ENCODE assay signal across 22 mouse cellular contexts in genomic region chr10:120163490-120163889, GRCm38 (mm10). TPM values are rescaled to one million over a fixed set of nuclear protein-coding genes. Genes with fewer than 3 reads are reported as not detected.
A peak's percentile ranks its signal among the peaks of the same experiment; 100 is the strongest.
DNase-seq lines count a peak whose midpoint lies in the region; ATAC-seq and TF ChIP-seq lines count a peak whose summit lies in the region.
"Had no signal": no experiment of that assay in that cellular context is flagged by ENCODE, and none has a peak within 500 bp of the region (broad histone marks: within the 10 kb centered on the region; RNA-seq: fewer than 3 reads in every experiment).

No protein-coding gene starts in this region.

- in situ Hi-C loops in ES-E14 (cut with MboI; ENCODE audit: low sequenced_read_pairs in 2 of 2, unreplicated experiment in 2 of 2), result no loop called here

- H3K79me2 ChIP-seq in liver, adult 2 months (ENCODE audit: control insufficient read depth, insufficient read depth, low read length), result no peaks in the 10 kb centered on the region

- H3K27me3 ChIP-seq in liver, adult 2 months (ENCODE audit: control insufficient read depth, insufficient read depth, low read length), result no peaks in the 10 kb centered on the region
- H3K27me3 ChIP-seq: forebrain, embryonic 12.5 days; hindbrain, embryonic 13.5 days; limb, embryonic 12.5 days; liver, embryonic 15.5 days; midbrain, embryonic 13.5 days had no signal

- H3K27ac ChIP-seq in liver, adult 2 months (replicated peaks; ENCODE audit: insufficient read depth, low read depth, low read length), result no peak overlapping the region
- peak overlapping the region; percentile 27; the same call in 1 of the 2 replicates for H3K27ac ChIP-seq in ES-E14 (ENCODE audit: insufficient read depth, low read depth, low read length, poor library complexity, severe bottlenecking)
- H3K27ac ChIP-seq: forebrain, embryonic 12.5 days; heart, adult 2 months; hindbrain, embryonic 13.5 days; limb, embryonic 12.5 days; liver, embryonic 15.5 days; midbrain, embryonic 13.5 days had no signal

- no peaks in the 10 kb centered on the region for H3K4me1 ChIP-seq in liver, adult 2 months (ENCODE audit: control insufficient read depth, insufficient read depth, low read length)
- H3K4me1 ChIP-seq in ES-E14 (ENCODE audit: control insufficient read depth in 2 of 2, insufficient read depth in 2 of 2, low read length in 2 of 2, poor library complexity in 1 of 2), result peaks cover 1 to 18% of the 10 kb centered on the region in 2 experiments; a peak in 3 of 4 replicates
- H3K4me1 ChIP-seq: hindbrain, embryonic 13.5 days; midbrain, embryonic 13.5 days had no signal

- no peaks in the 10 kb centered on the region for H3K9me3 ChIP-seq in ES-E14 (ENCODE audit: control insufficient read depth, insufficient read depth, low read depth, low read length)
- H3K9me3 ChIP-seq: forebrain, embryonic 12.5 days; G1E; hindbrain, embryonic 13.5 days; limb, embryonic 12.5 days; liver, embryonic 15.5 days; midbrain, embryonic 13.5 days had no signal

- WGBS in liver, adult 2 months, result 93% methylated on average over 7 of the region's 7 CpGs

- no peak overlapping the region for H3K9ac ChIP-seq in liver, adult 2 months (ENCODE audit: low read depth, low read length)
- H3K9ac ChIP-seq in ES-E14 (ENCODE audit: insufficient read depth, low read depth, low read length, poor library complexity, severe bottlenecking), result peak overlapping the region; percentile 5; the same call in 1 of the 2 replicates
- H3K9ac ChIP-seq: forebrain, embryonic 12.5 days; hindbrain, embryonic 13.5 days; limb, embryonic 12.5 days; liver, embryonic 15.5 days; midbrain, embryonic 13.5 days had no signal

- no peak overlapping the region for H3K4me3 ChIP-seq in liver, adult 2 months (ENCODE audit: insufficient read depth, low read depth, low read length)
- H3K4me3 ChIP-seq in ES-E14 (ENCODE audit: insufficient read depth in 1 of 2, low read depth in 1 of 2, low read length in 2 of 2, poor library complexity in 1 of 2, severe bottlenecking in 1 of 2), result no peak overlapping the region
- H3K4me3 ChIP-seq: forebrain, embryonic 12.5 days; heart, adult 2 months; hindbrain, embryonic 13.5 days; limb, embryonic 12.5 days; liver, embryonic 15.5 days; midbrain, embryonic 13.5 days; myocyte had no signal

- no peaks in the 10 kb centered on the region for H3K36me3 ChIP-seq in liver, adult 2 months (ENCODE audit: control insufficient read depth, insufficient read depth, low read length)
- H3K36me3 ChIP-seq in ES-E14 (ENCODE audit: control insufficient read depth, insufficient read depth, low read length, poor library complexity, severe bottlenecking), result no peaks in the 10 kb centered on the region
- H3K36me3 ChIP-seq: forebrain, embryonic 12.5 days; hindbrain, embryonic 13.5 days; limb, embryonic 12.5 days; liver, embryonic 15.5 days; midbrain, embryonic 13.5 days had no signal

- TF ChIP-seq POLR2A in liver, adult 2 months (IDR thresholded peaks at IDR 0.05; ENCODE audit: extremely low read depth, insufficient read depth, low read length), result no peak

- peak; percentile 38 for DNase-seq in liver, adult 2 months (ENCODE audit: extremely low read depth, low read depth, low spot score)
- DNase-seq in liver, result no peak
- DNase-seq in ES-E14 (ENCODE audit: low read depth, low spot score), result no peak
- no peak for DNase-seq in c-Kit-positive CD71-positive TER-119-positive erythroid progenitor cells, embryonic 14.5 days (ENCODE audit: low spot score)
- no peak for DNase-seq in frontal cortex, postnatal 25 days (ENCODE audit: low spot score in 2 of 2)
- DNase-seq: adrenal gland, postnatal 36 days; cerebellum, adult 9-10 months; gastrocnemius, postnatal 10 days; heart, adult 2 months; heart, postnatal 10 days; lung, postnatal 14 days; right cerebral cortex, postnatal 14 days; thymus, adult 2 months had no signal

- ATAC-seq in granulocyte monocyte progenitor cell, adult 5-6 weeks (replicated peaks; ENCODE audit: poor library complexity, severe bottlenecking), result peak; percentile 87
- peak; percentile 82 for ATAC-seq in neutrophil, adult 5-6 weeks (ENCODE audit: extremely low read depth, insufficient number of reproducible peaks, low FRiP score, poor library complexity, severe bottlenecking)
- ATAC-seq: midbrain, embryonic 13.5 days had no signal

- TF ChIP-seq CTCF in liver, adult 2 months (IDR thresholded peaks at IDR 0.05; ENCODE audit: low read depth, low read length), result no peak

TF ChIP-seq in ES-E14, 5 proteins besides CTCF, POLR2A, EP300 and RAD21:
- TF ChIP-seq MAFK (IDR thresholded peaks at IDR 0.05; ENCODE audit: insufficient read depth, low read depth, low read length), result no peak
- no peak for TF ChIP-seq ZC3H11A (IDR thresholded peaks at IDR 0.05; ENCODE audit: borderline replicate concordance, low read depth, low read length)
- TF ChIP-seq ZNF384 (IDR thresholded peaks at IDR 0.05; ENCODE audit: low read depth, low read length), result no peak
- no peak for TF ChIP-seq HCFC1 (IDR thresholded peaks at IDR 0.05; ENCODE audit: borderline replicate concordance, insufficient read depth, low read length)
- TF ChIP-seq CHD2 (IDR thresholded peaks at IDR 0.05; ENCODE audit: low read depth, low read length), result no peak

RNA-seq across cellular contexts. Expression of gene Tmbim4, which starts 37.9 kb away (rescaled TPM):
- 97.6 and 115 TPM in 2 replicates for total RNA-seq in liver, adult 2 months (2014; rRNA removed)
- 324 and 346 TPM in 2 replicates for polyA plus RNA-seq in liver, adult 2 months (2012; rRNA removed)
- 116 and 125 TPM in 2 replicates for total RNA-seq in ES-E14 (2012; rRNA removed)
- total RNA-seq in granulocyte monocyte progenitor cell, adult 5-6 weeks (2014; fragmentation: Nextera tagmentation), result 87.9 and 100 TPM in 2 replicates
- total RNA-seq in granulocyte monocyte progenitor cell, adult 5-6 weeks (2017), result 100 and 140 TPM in 2 replicates
- total RNA-seq in neutrophil, adult 5-6 weeks (2017), result 96.5 and 104 TPM in 2 replicates

RNA-seq across cellular contexts. Expression of gene Irak3, which starts 38.4 kb away (rescaled TPM):
- 0.60 and 1.1 TPM in 2 replicates for total RNA-seq in liver, adult 2 months (2014; rRNA removed)
- 0.32 and 0.49 TPM in 2 replicates for polyA plus RNA-seq in liver, adult 2 months (2012; rRNA removed)
- total RNA-seq in ES-E14 (2012; rRNA removed), result 15.1 and 19.8 TPM in 2 replicates
- total RNA-seq in granulocyte monocyte progenitor cell, adult 5-6 weeks (2014; fragmentation: Nextera tagmentation), result 37.4 and 45.1 TPM in 2 replicates
- total RNA-seq in granulocyte monocyte progenitor cell, adult 5-6 weeks (2017), result 21.7 and 24.0 TPM in 2 replicates
- 48.1 and 59.9 TPM in 2 replicates for total RNA-seq in neutrophil, adult 5-6 weeks (2017)

RNA-seq across cellular contexts. Expression of gene Helb, which starts 50.7 kb away (rescaled TPM):
- total RNA-seq in liver, adult 2 months (2014; rRNA removed), result 5.2 and 7.7 TPM in 2 replicates
- 4.5 and 5.2 TPM in 2 replicates for polyA plus RNA-seq in liver, adult 2 months (2012; rRNA removed)
- total RNA-seq in ES-E14 (2012; rRNA removed), result 26.6 and 38.3 TPM in 2 replicates
- total RNA-seq in granulocyte monocyte progenitor cell, adult 5-6 weeks (2014; fragmentation: Nextera tagmentation), result 29.5 and 32.7 TPM in 2 replicates
- total RNA-seq in granulocyte monocyte progenitor cell, adult 5-6 weeks (2017), result 35.3 and 39.7 TPM in 2 replicates
- 38.2 and 39.3 TPM in 2 replicates for total RNA-seq in neutrophil, adult 5-6 weeks (2017)
